Mouse (Mus musculus): ENCODE results near the gene Ccdc172. TPM values are rescaled to one million over a fixed set of nuclear protein-coding genes. Genes with fewer than 3 reads are reported as not detected.

Ccdc172 gene
- polyA plus RNA-seq (2012; ENCODE audit: low replicate concordance): not detected in 2 replicates

DNA sequence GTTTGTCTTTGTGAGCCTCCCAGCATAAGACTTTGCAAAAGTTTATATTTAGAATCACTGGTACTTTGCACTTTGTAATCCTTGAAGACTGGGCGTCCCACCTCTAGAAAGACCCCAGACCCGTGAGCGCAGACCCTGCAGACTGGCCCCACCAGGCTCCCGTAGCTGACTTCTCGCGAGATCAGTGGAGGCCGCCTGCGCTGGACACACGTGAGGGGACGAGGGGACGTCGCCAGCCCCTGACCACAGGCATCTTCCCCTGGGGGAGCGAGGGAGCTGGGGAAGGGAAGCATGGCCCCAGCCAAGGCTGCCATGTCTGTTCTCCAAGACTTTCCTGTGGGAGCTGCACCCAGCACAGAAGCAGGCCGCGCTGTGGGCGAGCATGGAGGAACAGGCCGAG lies at the start of gene Ccdc172:
TSS of gene Ccdc172 (plus strand) at position 176 of the 400 bp plus-strand sequence.

Other genes with a start within 250 kb of the Ccdc172 start
- 0.16 TPM in 1 of 2 replicates, not detected in the other for gene Gfra1, start 56.1 kb upstream of the Ccdc172 start, polyA plus RNA-seq (2012; ENCODE audit: low replicate concordance)
- 0.68 TPM in 1 of 2 replicates, not detected in the other for gene Pnlip, start 140.5 kb downstream of the Ccdc172 start, polyA plus RNA-seq (2012; ENCODE audit: low replicate concordance)
- not detected in 2 replicates for gene Pnliprp1, start 216.9 kb downstream of the Ccdc172 start, polyA plus RNA-seq (2012; ENCODE audit: low replicate concordance)
- gene Pnliprp2, start 247.7 kb downstream of the Ccdc172 start, polyA plus RNA-seq (2012; ENCODE audit: low replicate concordance): not detected in 2 replicates